Mouse (Mus musculus) left cerebral cortex, postnatal 14 days (tissue): Measurements from ENCODE around the gene Aacs. TPM values are rescaled to one million over a fixed set of nuclear protein-coding genes. Genes with fewer than 3 reads are reported as not detected.

Experiments used
- DNase-seq, 2 experiments: peaks; one replicate each; pipeline ENCODE4 v3.0.0; 2021 to 2022; ENCODE audit warnings: low spot score in 2 of 2, mixed read lengths in 1 of 2
- intact Hi-C: fragments of 180-260 bp; cut with DNase I; formaldehyde crosslinking; loops from one replicate; pipeline ENCODE4 v1.15.1; 2025
- total RNA-seq, 2 experiments: library from RNA; stranded (reverse); gene quantifications; 2 replicates each; pipeline ENCODE4 v1.2.3; 2021

Aacs gene
- total RNA-seq, 2 experiments from 2014 or later, result 62.2 to 68.4 TPM

DNA sequence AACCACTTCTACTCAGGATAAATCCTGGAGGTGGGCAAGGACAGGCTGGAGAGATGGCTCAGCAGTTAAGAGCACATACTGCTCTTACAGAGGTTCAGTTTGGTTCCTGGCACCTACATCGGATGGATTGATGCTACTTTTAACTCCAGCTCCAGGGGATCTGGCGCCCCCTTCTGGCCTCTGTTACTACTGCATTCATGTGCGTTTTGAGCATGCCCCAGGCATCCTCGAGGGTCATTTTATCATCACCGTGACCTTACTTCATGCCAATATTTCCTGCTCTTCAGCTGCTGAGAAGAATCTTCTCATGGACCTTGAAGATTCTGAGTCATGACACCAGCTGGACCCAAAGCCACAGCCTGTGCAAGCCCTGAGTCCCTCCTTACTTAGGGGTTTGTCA is 49.9 kb downstream of the Aacs start:
- intact Hi-C loops, result loop anchor here (10.0 kb wide), 2 partner anchors 1209 to 1279 kb away; no protein-coding TSS in a partner anchor
- no peak for DNase-seq

GRCm38 (mm10) chr5:125526464-125526863 is 50.9 kb downstream of the Aacs start:
- peak in 1 of 2 experiments; percentile 72 for DNase-seq
- intact Hi-C loops, result loop anchor here (10.0 kb wide), 2 partner anchors 1208 to 1278 kb away; no protein-coding TSS in a partner anchor

GRCm38 (mm10) chr5:125529109-125529508 is 53.5 kb downstream of the Aacs start:
- intact Hi-C loops, result loop anchor here (10.0 kb wide), 2 partner anchors 1206 to 1276 kb away; no protein-coding TSS in a partner anchor
- DNase-seq, result peak; percentile 72 to 88

GRCm38 (mm10) chr5:125531634-125532033 is 56.0 kb downstream of the Aacs start, which contains the start of gene Tmem132b:
Gene Tmem132b, plus strand, starts transcription at chr5:125531774.
- intact Hi-C loops, result loop anchor here (5.0 to 10.0 kb wide), 5 partner anchors 46 to 866 kb away; no protein-coding TSS in a partner anchor

DNA sequence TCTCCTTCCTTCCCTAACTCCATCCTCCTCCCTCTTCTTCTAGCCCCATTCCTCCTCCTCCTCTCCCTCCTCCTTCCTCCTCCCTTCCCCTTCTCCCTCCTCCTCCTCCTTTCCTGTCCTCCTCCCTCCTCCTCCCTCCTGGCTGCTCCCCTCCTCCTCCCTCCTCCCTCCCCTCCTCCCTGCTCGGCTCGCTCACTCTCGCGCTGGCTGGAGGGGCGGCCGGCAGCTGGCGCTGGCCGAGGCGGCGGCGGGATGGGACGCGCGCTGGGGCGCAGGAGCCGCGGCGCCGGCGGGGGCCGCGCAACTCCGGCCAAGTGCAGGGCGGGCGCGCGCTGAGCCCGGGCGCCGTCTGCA is 56.6 kb downstream of the Aacs start:
- peak in 1 of 2 experiments; percentile 72 for DNase-seq
- intact Hi-C loops, result loop anchor here (5.0 to 10.0 kb wide), 5 partner anchors 45 to 865 kb away; no protein-coding TSS in a partner anchor

More at GRCm38 (mm10) chr5:125531634-125532033, 56.0 kb downstream of the Aacs start, which contains the start of gene Tmem132b:
- peak; percentile 48 to 69 for DNase-seq

DNA sequence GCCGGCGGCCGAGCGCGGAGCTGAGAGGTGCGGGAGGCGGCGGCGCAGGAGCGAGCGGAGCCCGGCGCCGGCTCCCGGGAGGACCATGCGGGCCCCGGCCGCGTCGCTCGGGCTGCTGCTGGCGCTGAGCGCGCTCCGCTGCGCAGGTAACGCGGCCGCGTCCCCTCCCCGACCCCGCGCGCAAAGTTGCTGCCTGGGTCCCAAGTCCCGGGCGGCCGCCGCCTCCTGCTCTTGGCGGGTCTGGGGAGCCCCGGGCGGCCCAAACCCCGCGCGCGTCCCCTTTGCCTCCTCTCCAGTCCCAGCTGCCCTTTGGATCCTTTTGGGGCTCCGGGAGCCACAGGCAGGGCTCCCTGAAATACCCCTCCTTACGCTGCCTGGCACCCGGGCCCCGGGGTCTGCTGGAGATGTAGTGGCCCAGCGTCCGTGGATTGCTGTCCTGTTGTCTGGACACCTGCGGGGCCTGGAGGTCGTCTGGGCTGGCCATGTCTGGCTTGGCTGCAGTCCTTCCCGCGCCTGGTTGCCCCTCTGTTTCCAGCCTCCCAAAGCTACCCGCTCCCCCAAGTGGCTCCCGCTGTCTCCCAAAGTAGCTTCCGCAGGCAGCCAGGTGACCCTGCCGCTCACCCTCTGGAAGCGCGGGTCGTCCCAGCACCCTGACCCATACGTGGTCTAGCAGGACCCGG is 57.1 kb downstream of the Aacs start:
- DNase-seq, result peak in 1 of 2 experiments; percentile 34
- intact Hi-C loops, result loop anchor here (5.0 to 10.0 kb wide), 5 partner anchors 45 to 865 kb away; no protein-coding TSS in a partner anchor

- peak; percentile 57 to 76 for DNase-seq
- intact Hi-C loops, result loop anchor here (5.0 to 10.0 kb wide), 5 partner anchors 44 to 864 kb away; no protein-coding TSS in a partner anchor
Observed at GRCm38 (mm10) chr5:125533225-125533900, 57.7 kb downstream of the Aacs start.

DNA sequence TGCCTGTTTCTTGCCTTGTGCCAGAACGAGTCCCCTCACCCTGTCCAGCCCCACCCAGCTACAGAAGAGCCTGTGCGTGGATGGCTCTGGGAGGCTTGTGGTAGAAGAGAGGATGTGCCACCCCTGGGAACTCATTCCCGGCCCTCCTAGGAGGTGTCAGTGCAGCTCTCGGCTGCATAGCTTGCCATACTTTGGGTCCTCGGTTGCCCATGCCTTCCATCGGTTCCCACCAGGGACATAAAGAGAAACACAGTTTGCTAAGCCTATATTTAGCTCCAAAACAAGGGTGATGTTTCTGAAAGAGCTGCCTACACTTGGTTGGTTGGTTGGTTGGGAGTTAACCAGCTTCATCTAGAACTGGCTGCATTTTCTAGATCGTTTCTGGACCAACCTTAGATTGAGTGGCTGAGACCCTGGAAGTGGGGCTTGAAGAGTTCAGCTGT is 58.6 kb downstream of the Aacs start:
- intact Hi-C loops, result loop anchor here (5.0 to 10.0 kb wide), 5 partner anchors 43 to 863 kb away; no protein-coding TSS in a partner anchor
- peak; percentile 37 to 82 for DNase-seq

DNA sequence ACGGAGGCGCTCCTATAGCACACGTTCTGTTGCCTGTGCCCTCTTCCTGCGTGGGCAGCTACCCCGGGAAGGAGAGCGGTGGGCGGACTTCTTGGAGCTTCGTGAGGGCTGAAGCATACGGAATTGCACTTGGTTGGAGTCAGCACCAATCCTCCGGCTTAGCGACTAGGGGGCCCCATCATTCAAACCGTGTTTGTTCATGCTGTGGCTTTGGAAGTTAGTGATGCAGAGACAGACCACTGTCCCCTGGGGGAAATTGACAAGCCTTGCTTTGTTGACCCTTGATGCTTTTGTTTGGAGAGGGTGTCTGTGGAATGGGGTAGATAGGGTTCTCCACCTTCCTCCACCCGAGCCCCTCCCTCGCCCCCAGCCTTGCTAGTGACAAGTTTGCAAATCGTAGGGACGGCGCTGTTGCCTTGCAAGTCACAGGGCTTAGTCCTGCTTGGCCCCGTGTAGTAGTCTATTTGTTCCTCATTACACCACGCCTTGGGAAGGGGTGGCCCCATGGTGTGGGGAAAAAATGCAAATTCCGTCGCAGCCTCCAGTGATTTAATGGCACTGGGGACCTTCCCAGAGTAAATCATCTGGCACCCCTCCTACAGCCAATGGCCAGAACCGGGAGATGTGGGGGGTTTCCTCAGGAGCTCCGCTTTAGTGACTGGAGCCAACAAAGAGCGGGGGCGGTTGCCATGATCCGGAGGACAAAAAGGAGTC is 59.2 kb downstream of the Aacs start:
- intact Hi-C loops, result loop anchor here (5.0 to 10.0 kb wide), 5 partner anchors 43 to 863 kb away; no protein-coding TSS in a partner anchor
- peak; percentile 71 to 78 for DNase-seq

DNA sequence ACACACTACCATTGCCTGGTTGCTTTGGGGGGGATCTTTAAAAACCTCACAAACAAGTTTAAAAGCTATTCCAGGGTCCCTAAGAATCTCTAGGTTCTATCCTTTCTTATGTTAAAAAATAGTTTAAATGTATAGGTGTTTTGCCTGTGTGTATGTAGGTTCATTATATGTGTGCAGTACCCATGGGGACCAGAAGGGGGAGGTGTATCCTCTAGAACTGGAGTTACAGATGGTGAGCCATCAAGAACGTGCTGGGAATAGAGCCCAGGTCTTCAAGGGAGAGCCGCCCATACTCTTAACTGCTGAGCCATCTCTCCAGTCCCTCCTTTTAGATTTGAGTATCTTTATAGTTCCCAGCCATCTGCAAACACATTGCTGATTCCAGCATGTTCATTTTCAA is 69.5 kb downstream of the Aacs start:
- intact Hi-C loops, result no loop called here
- DNase-seq, result no peak

DNA sequence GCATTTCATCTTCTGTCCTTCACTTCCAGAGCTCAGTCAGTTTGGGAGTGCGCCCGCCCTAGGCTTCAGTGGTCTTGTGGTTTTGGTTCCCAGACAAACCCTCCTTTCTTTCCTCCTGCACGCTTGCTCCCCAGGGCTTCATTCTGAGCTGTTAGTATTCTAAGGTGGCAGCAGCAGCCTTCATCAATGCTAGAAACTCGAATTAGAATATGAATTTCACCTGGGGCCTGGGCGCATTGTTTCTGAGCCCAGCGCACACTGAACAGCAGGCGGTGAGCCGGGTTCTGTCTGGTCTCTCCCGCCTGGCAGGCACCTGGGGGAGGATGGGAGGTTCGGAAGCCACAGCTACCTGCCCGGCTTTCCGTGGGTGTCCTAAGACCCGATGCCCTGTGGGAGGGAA is 70.7 kb downstream of the Aacs start:
- intact Hi-C loops, result no loop called here

GRCm38 (mm10) chr5:125549750-125550489 is 74.3 kb downstream of the Aacs start:
- intact Hi-C loops, result no loop called here

More for the DNA sequence above, 70.7 kb downstream of the Aacs start:
- DNase-seq, result no peak

GRCm38 (mm10) chr5:125555732-125556131 is 80.1 kb downstream of the Aacs start:
- intact Hi-C loops, result no loop called here

More at GRCm38 (mm10) chr5:125549750-125550489, 74.3 kb downstream of the Aacs start:
- no peak for DNase-seq

DNA sequence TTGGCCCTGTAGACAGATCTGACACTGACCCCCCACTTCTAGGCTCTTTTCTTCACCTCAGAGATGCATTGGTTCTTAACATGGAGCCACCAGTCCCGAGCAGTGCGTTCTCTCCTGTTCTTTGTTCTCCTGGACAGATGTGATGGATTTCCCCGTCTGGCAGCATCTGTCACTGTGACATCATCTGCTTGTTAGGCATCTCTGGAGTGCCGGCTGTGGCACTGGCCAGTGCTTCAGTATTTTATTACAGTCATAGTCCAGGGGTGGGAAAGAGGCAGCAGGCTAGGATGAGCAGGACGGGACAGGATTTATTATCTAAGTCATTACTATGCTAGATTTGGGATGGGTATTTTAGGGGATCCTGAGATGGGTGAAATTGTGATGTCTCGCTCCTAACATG is 87.9 kb downstream of the Aacs start:
- intact Hi-C loops, result no loop called here
- no peak for DNase-seq

More at GRCm38 (mm10) chr5:125555732-125556131, 80.1 kb downstream of the Aacs start:
- peak in 1 of 2 experiments; percentile 49 for DNase-seq

- intact Hi-C loops, result no loop called here
- no peak for DNase-seq
Observed at GRCm38 (mm10) chr5:125565725-125566124, 90.1 kb downstream of the Aacs start.
